Mouse (Mus musculus) granulocyte monocyte progenitor cell, adult 5-6 weeks (primary cell): ENCODE results near the gene Vmn1r143. TPM values are rescaled to one million over a fixed set of nuclear protein-coding genes. Genes with fewer than 3 reads are reported as not detected.
"Not testable (repeated sequence)": the region's sequence is repeated elsewhere in the genome, so short reads cannot be mapped to it uniquely, and the experiment has no call there.

Experiments
- ATAC-seq: replicated peaks from 2 replicates; pipeline ENCODE4 v1.8.0; 2016; ENCODE audit warnings: mild to moderate bottlenecking, moderate TSS enrichment, inconsistent platforms; ENCODE audit not compliant: poor library complexity, severe bottlenecking
- total RNA-seq, 2 experiments: library from RNA; stranded (forward) in 1 of 2; stranded (reverse) in 1 of 2; fragments of 200-712, 200-1000 nt in 1 of 2; fragments of >200 nt in 1 of 2; fragmentation: Nextera tagmentation in 1 of 2; gene quantifications; 2 replicates each; pipeline ENCODE4 v1.2.3; 2014 to 2017

The Vmn1r143 gene
- total RNA-seq (2014; fragmentation: Nextera tagmentation): not detected in 2 replicates
- not detected in 2 replicates for total RNA-seq (2017)

- ATAC-seq: not testable (repeated sequence)
These were observed at the start of gene Vmn1r143 for GRCm38 (mm10) chr7:22189077-22189476. Vmn1r143 (plus strand) TSS chr7:22189377.

DNA sequence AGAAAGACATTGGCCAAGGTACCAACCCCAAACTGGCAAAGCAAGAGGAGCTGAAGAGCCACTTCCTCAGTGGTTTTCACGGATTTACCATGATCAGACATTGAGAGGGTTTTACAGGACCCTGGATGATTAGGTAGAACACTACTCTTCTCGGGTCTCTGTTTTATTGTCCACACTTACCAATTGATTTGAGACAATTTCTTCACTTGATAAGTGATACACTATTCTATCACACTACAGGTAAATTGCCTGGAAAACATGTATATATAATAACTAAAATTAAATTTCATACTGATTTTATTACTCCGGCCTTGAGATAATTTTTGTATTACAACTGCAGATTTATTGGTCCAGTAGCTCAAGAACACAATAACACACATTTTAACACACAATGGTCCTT is 25.2 kb upstream of the Vmn1r143 start, which contains the start of gene Vmn1r142:
Vmn1r142 (minus strand) TSS at position 101 of the 400 bp plus-strand sequence.
- not testable (repeated sequence) for ATAC-seq

- ATAC-seq: not testable (repeated sequence)
These were observed 12.0 kb downstream of the Vmn1r143 start, which contains the start of gene Gm8653 for GRCm38 (mm10) chr7:22201164-22201563. Gm8653 (minus strand) TSS chr7:22201264.

GRCm38 (mm10) chr7:22229384-22229783 is 40.2 kb downstream of the Vmn1r143 start, which contains the start of gene Gm8453:
Gm8453 (minus strand) TSS chr7:22229484.
- ATAC-seq: not testable (repeated sequence)

Other genes starting within 250 kb of the Vmn1r143 start
- gene Vmn1r137, start 194.8 kb upstream of the Vmn1r143 start, total RNA-seq (2014; fragmentation: Nextera tagmentation): not detected in 2 replicates
- gene Vmn1r137, start 194.8 kb upstream of the Vmn1r143 start, total RNA-seq (2017): not detected in 2 replicates
- gene Vmn1r138, start 160.5 kb upstream of the Vmn1r143 start, total RNA-seq (2014; fragmentation: Nextera tagmentation): not detected in 2 replicates
- gene Vmn1r138, start 160.5 kb upstream of the Vmn1r143 start, total RNA-seq (2017): not detected in 2 replicates
- not detected in 2 replicates for gene Gm6176, start 133.1 kb upstream of the Vmn1r143 start, total RNA-seq (2014; fragmentation: Nextera tagmentation)
- not detected in 2 replicates for gene Gm6176, start 133.1 kb upstream of the Vmn1r143 start, total RNA-seq (2017)
- not detected in 2 replicates for gene Vmn1r139, start 120.3 kb upstream of the Vmn1r143 start, total RNA-seq (2014; fragmentation: Nextera tagmentation)
- gene Vmn1r139, start 120.3 kb upstream of the Vmn1r143 start, total RNA-seq (2017): not detected in 2 replicates
- gene Gm16451, start 71.1 kb upstream of the Vmn1r143 start, total RNA-seq (2014; fragmentation: Nextera tagmentation): not detected in 2 replicates
- gene Gm16451, start 71.1 kb upstream of the Vmn1r143 start, total RNA-seq (2017): not detected in 2 replicates
- gene Gm10666, start 54.6 kb upstream of the Vmn1r143 start, total RNA-seq (2014; fragmentation: Nextera tagmentation): not detected in 2 replicates
- not detected in 2 replicates for gene Gm10666, start 54.6 kb upstream of the Vmn1r143 start, total RNA-seq (2017)
- gene Vmn1r142, start 25.3 kb upstream of the Vmn1r143 start, total RNA-seq (2014; fragmentation: Nextera tagmentation): not detected in 2 replicates
- not detected in 2 replicates for gene Vmn1r142, start 25.3 kb upstream of the Vmn1r143 start, total RNA-seq (2017)
- not detected in 2 replicates for gene Gm8653, start 11.9 kb downstream of the Vmn1r143 start, total RNA-seq (2014; fragmentation: Nextera tagmentation)
- gene Gm8653, start 11.9 kb downstream of the Vmn1r143 start, total RNA-seq (2017): not detected in 2 replicates
- not detected in 2 replicates for gene Gm8453, start 40.1 kb downstream of the Vmn1r143 start, total RNA-seq (2014; fragmentation: Nextera tagmentation)
- gene Gm8453, start 40.1 kb downstream of the Vmn1r143 start, total RNA-seq (2017): not detected in 2 replicates
- not detected in 2 replicates for gene Gm4187, start 140.3 kb downstream of the Vmn1r143 start, total RNA-seq (2014; fragmentation: Nextera tagmentation)
- gene Gm4187, start 140.3 kb downstream of the Vmn1r143 start, total RNA-seq (2017): not detected in 2 replicates
- not detected in 2 replicates for gene Gm8660, start 181.7 kb downstream of the Vmn1r143 start, total RNA-seq (2014; fragmentation: Nextera tagmentation)
- gene Gm8660, start 181.7 kb downstream of the Vmn1r143 start, total RNA-seq (2017): not detected in 2 replicates
- not detected in 2 replicates for gene Vmn1r148, start 224.2 kb downstream of the Vmn1r143 start, total RNA-seq (2014; fragmentation: Nextera tagmentation)
- gene Vmn1r148, start 224.2 kb downstream of the Vmn1r143 start, total RNA-seq (2017): not detected in 2 replicates
- gene Vmn1r149, start 248.9 kb downstream of the Vmn1r143 start, total RNA-seq (2014; fragmentation: Nextera tagmentation): not detected in 2 replicates
- gene Vmn1r149, start 248.9 kb downstream of the Vmn1r143 start, total RNA-seq (2017): not detected in 2 replicates